Mouse (Mus musculus) testis, adult 10 weeks (tissue): ENCODE data around the gene Hecw1. TPM values are rescaled to one million over a fixed set of nuclear protein-coding genes. Genes with fewer than 3 reads are reported as not detected.

Experiments used
- polyA plus RNA-seq: library from polyadenylated mRNA; stranded (reverse); fragments of 350-450 nt; fragmentation: Illumina TruSeq; extraction: RNeasy Lipid Tissue Mini Kit (QIAGEN cat#74804); gene quantifications from one replicate; pipeline ENCODE4 v1.2.3, GENCODE M21; 2014; ENCODE audit warnings: low read depth, low replicate concordance

Hecw1 gene
- polyA plus RNA-seq: 12.7 TPM

GRCm38 (mm10) chr13:14522906-14523269, at the start of gene Hecw1:
Hecw1 (minus strand) TSS chr13:14523228.

Other genes with a start within 250 kb of the Hecw1 start
- gene Mrpl32, start 89.9 kb upstream of the Hecw1 start, polyA plus RNA-seq: 164 TPM
- gene Psma2, start 90.0 kb upstream of the Hecw1 start, polyA plus RNA-seq: 59.5 TPM
- gene AW209491, start 106.9 kb upstream of the Hecw1 start, polyA plus RNA-seq: 12.5 TPM